Mouse (Mus musculus): Measurements from ENCODE around the gene Slc8a3.

Gene Slc8a3

GRCm38 (mm10) chr12:81237158-81237557 is 95.8 kb downstream of the Slc8a3 start:
- no peak for DNase-seq (ENCODE audit: low spot score)

GRCm38 (mm10) chr12:81235456-81236330 is 97.3 kb downstream of the Slc8a3 start:
- no peak for DNase-seq (ENCODE audit: low spot score)

- DNase-seq (ENCODE audit: low spot score): no peak
Observed at GRCm38 (mm10) chr12:81233746-81234380, 99.1 kb downstream of the Slc8a3 start.

GRCm38 (mm10) chr12:81227767-81228460 is 105.1 kb downstream of the Slc8a3 start:
- DNase-seq (ENCODE audit: low spot score): no peak

GRCm38 (mm10) chr12:81226590-81226989 is 106.4 kb downstream of the Slc8a3 start:
- DNase-seq (ENCODE audit: low spot score): no peak

GRCm38 (mm10) chr12:81225966-81226577 is 106.9 kb downstream of the Slc8a3 start:
- no peak for DNase-seq (ENCODE audit: low spot score)

GRCm38 (mm10) chr12:81224843-81225242 is 108.1 kb downstream of the Slc8a3 start:
- DNase-seq (ENCODE audit: low spot score): no peak

- no peak for DNase-seq (ENCODE audit: low spot score)
Observed at GRCm38 (mm10) chr12:81223276-81223675, 109.7 kb downstream of the Slc8a3 start.

- no peak for DNase-seq (ENCODE audit: low spot score)
Observed at GRCm38 (mm10) chr12:81219339-81219738, 113.6 kb downstream of the Slc8a3 start.

GRCm38 (mm10) chr12:81208559-81208958 is 124.4 kb downstream of the Slc8a3 start:
- no peak for DNase-seq (ENCODE audit: low spot score)

GRCm38 (mm10) chr12:81205619-81206560 is 127.1 kb downstream of the Slc8a3 start:
- peak; percentile 89 for DNase-seq (ENCODE audit: low spot score)

- peak; percentile 43 for DNase-seq (ENCODE audit: low spot score)
Observed at GRCm38 (mm10) chr12:81203226-81203625, 129.8 kb downstream of the Slc8a3 start.

GRCm38 (mm10) chr12:81199280-81199955 is 133.6 kb downstream of the Slc8a3 start:
- DNase-seq (ENCODE audit: low spot score): peak; percentile 92

GRCm38 (mm10) chr12:81197468-81198075 is 135.4 kb downstream of the Slc8a3 start:
- DNase-seq (ENCODE audit: low spot score): no peak

GRCm38 (mm10) chr12:81193968-81194367 is 139.0 kb downstream of the Slc8a3 start:
- DNase-seq (ENCODE audit: low spot score): no peak

- DNase-seq (ENCODE audit: low spot score): no peak
Observed at GRCm38 (mm10) chr12:81189636-81190035, 143.3 kb downstream of the Slc8a3 start.

- no peak for DNase-seq (ENCODE audit: low spot score)
Observed at GRCm38 (mm10) chr12:81188996-81189395, 144.0 kb downstream of the Slc8a3 start.

- no peak for DNase-seq (ENCODE audit: low spot score)
Observed at GRCm38 (mm10) chr12:81188423-81188822, 144.6 kb downstream of the Slc8a3 start.

- DNase-seq (ENCODE audit: low spot score): no peak
Observed at GRCm38 (mm10) chr12:81186668-81187067, 146.3 kb downstream of the Slc8a3 start.

- no peak for DNase-seq (ENCODE audit: low spot score)
Observed at GRCm38 (mm10) chr12:81186081-81186480, 146.9 kb downstream of the Slc8a3 start.
